Mouse (Mus musculus) intestine, embryonic 15.5 days (tissue): Measurements from ENCODE around the gene Rtn4. TPM values are rescaled to one million over a fixed set of nuclear protein-coding genes. Genes with fewer than 3 reads are reported as not detected.

ENCODE experiments used
- ATAC-seq: fragments of 200-750 bp; cut with Nextera tagmentation; 2 replicates; pipeline ENCODE4 v1.8.0; 2017; ENCODE audit warnings: moderate TSS enrichment, moderate library complexity
- H3K27ac ChIP-seq: fragments of 300-500 bp; sonication (generic); 2 replicates; pipeline ENCODE4 v1.5.1; 2015; ENCODE audit warnings: mild to moderate bottlenecking, inconsistent platforms
- H3K27me3 ChIP-seq: fragments of 300-500 bp; sonication (generic); replicated peaks from 2 replicates; pipeline ENCODE4 v1.6.1; 2015; ENCODE audit warnings: inconsistent platforms
- H3K36me3 ChIP-seq: fragments of 300-500 bp; sonication (generic); 2 replicates; pipeline ENCODE4 v1.6.1; 2015; ENCODE audit warnings: inconsistent platforms
- H3K4me1 ChIP-seq: fragments of 300-500 bp; sonication (generic); replicated peaks from 2 replicates; pipeline ENCODE4 v1.6.1; 2015; ENCODE audit warnings: inconsistent platforms
- H3K4me2 ChIP-seq: fragments of 300-500 bp; sonication (generic); replicated peaks from 2 replicates; pipeline ENCODE4 v1.6.1; 2015; ENCODE audit warnings: mild to moderate bottlenecking, inconsistent platforms
- H3K4me3 ChIP-seq: fragments of 300-500 bp; sonication (generic); replicated peaks from 2 replicates; pipeline ENCODE4 v1.5.1; 2015; ENCODE audit warnings: inconsistent platforms
- H3K9ac ChIP-seq: fragments of 300-500 bp; sonication (generic); 2 replicates; pipeline ENCODE4 v1.6.1; 2015; ENCODE audit warnings: inconsistent platforms
- H3K9me3 ChIP-seq: fragments of 300-500 bp; sonication (generic); 2 replicates; pipeline ENCODE4 v1.6.1; 2016; ENCODE audit warnings: inconsistent platforms
- WGBS: fragments of 180-500 bp; shearing (Covaris S2); methylation state at CpG from one replicate; pipeline ENCODE4 v1.1.7; 2015; 5-methylcytosine and 5-hydroxymethylcytosine counted together
- polyA plus RNA-seq: library from polyadenylated mRNA; unstranded; fragments of >200 nt; fragmentation: Nextera tagmentation; extraction: Ambion mirVana; gene quantifications from 2 replicates; pipeline ENCODE4 v1.2.1, GENCODE M21; 2015

The Rtn4 gene
- polyA plus RNA-seq, 1 experiment from 2014 or later: 51.0 TPM

- Histone ChIP-seq H3K4me1 (no peaks in the 10 kb centered on the region), H3K4me2 (no peak overlapping the region), H3K27me3 (no peaks in the 10 kb centered on the region), H3K27ac (no peak overlapping the region), H3K36me3 (no peaks in the 10 kb centered on the region), H3K9ac (no peak overlapping the region), H3K4me3 (no peak overlapping the region), H3K9me3 (no peaks in the 10 kb centered on the region)
- ATAC-seq: peak; percentile 71
- 56% methylated on average over 1 of the region's 1 CpGs for WGBS
Observed at GRCm38 (mm10) chr11:29772279-29772678, 79.5 kb downstream of the Rtn4 start.

- no peak for ATAC-seq
Observed at GRCm38 (mm10) chr11:29774296-29774695, 81.5 kb downstream of the Rtn4 start.

GRCm38 (mm10) chr11:29774760-29775159, 82.0 kb downstream of the Rtn4 start:
- Histone ChIP-seq H3K27me3 (no peaks in the 10 kb centered on the region), H3K36me3 (no peaks in the 10 kb centered on the region), H3K27ac (no peak overlapping the region), H3K4me1 (no peaks in the 10 kb centered on the region), H3K4me3 (no peak overlapping the region), H3K4me2 (no peak overlapping the region), H3K9me3 (no peaks in the 10 kb centered on the region), H3K9ac (no peak overlapping the region)
- 69% methylated on average over 2 of the region's 2 CpGs for WGBS
- no peak for ATAC-seq

More at GRCm38 (mm10) chr11:29774296-29774695, 81.5 kb downstream of the Rtn4 start:
- H3K36me3 ChIP-seq: no peaks in the 10 kb centered on the region
- H3K4me2 ChIP-seq: no peak overlapping the region
- H3K9ac ChIP-seq: no peak overlapping the region
- no peaks in the 10 kb centered on the region for H3K27me3 ChIP-seq
- H3K27ac ChIP-seq: no peak overlapping the region
- H3K4me3 ChIP-seq: no peak overlapping the region
- WGBS: 38% methylated on average over 2 of the region's 2 CpGs
- no peaks in the 10 kb centered on the region for H3K4me1 ChIP-seq
- H3K9me3 ChIP-seq: no peaks in the 10 kb centered on the region

GRCm38 (mm10) chr11:29777964-29778363, 85.2 kb downstream of the Rtn4 start:
- Histone ChIP-seq H3K27ac (no peak overlapping the region), H3K4me3 (no peak overlapping the region), H3K4me1 (no peaks in the 10 kb centered on the region), H3K9ac (no peak overlapping the region), H3K4me2 (no peak overlapping the region), H3K9me3 (no peaks in the 10 kb centered on the region), H3K36me3 (no peaks in the 10 kb centered on the region), H3K27me3 (no peaks in the 10 kb centered on the region)
- no peak for ATAC-seq

- H3K4me2 ChIP-seq: no peak overlapping the region
- no peak overlapping the region for H3K9ac ChIP-seq
- no peaks in the 10 kb centered on the region for H3K9me3 ChIP-seq
- no peaks in the 10 kb centered on the region for H3K36me3 ChIP-seq
- H3K27ac ChIP-seq: no peak overlapping the region
- ATAC-seq: no peak
- H3K4me3 ChIP-seq: no peak overlapping the region
- H3K4me1 ChIP-seq: no peaks in the 10 kb centered on the region
- no peaks in the 10 kb centered on the region for H3K27me3 ChIP-seq
- 70% methylated on average over 3 of the region's 3 CpGs for WGBS
Observed at GRCm38 (mm10) chr11:29778936-29779335, 86.2 kb downstream of the Rtn4 start.

GRCm38 (mm10) chr11:29779409-29780026, 86.8 kb downstream of the Rtn4 start:
- Histone ChIP-seq H3K9ac (no peak overlapping the region), H3K27ac (no peak overlapping the region), H3K4me3 (no peak overlapping the region), H3K4me1 (no peaks in the 10 kb centered on the region), H3K4me2 (no peak overlapping the region), H3K9me3 (no peaks in the 10 kb centered on the region), H3K27me3 (no peaks in the 10 kb centered on the region), H3K36me3 (no peaks in the 10 kb centered on the region)
- no peak for ATAC-seq
- 51% methylated on average over 2 of the region's 2 CpGs for WGBS

- H3K27me3 ChIP-seq: no peaks in the 10 kb centered on the region
- ATAC-seq: no peak
- no peaks in the 10 kb centered on the region for H3K36me3 ChIP-seq
- H3K4me2 ChIP-seq: no peak overlapping the region
- no peaks in the 10 kb centered on the region for H3K4me1 ChIP-seq
- H3K27ac ChIP-seq: no peak overlapping the region
- WGBS: 78% methylated on average over 6 of the region's 6 CpGs
- no peak overlapping the region for H3K9ac ChIP-seq
- H3K4me3 ChIP-seq: no peak overlapping the region
- no peaks in the 10 kb centered on the region for H3K9me3 ChIP-seq
Observed at GRCm38 (mm10) chr11:29786583-29787219, 94.0 kb downstream of the Rtn4 start.

GRCm38 (mm10) chr11:29787473-29787872, 94.7 kb downstream of the Rtn4 start:
- ATAC-seq: no peak
- Histone ChIP-seq H3K4me1 (no peaks in the 10 kb centered on the region), H3K9me3 (no peaks in the 10 kb centered on the region), H3K9ac (no peak overlapping the region), H3K36me3 (no peaks in the 10 kb centered on the region), H3K4me2 (no peak overlapping the region), H3K4me3 (no peak overlapping the region), H3K27ac (no peak overlapping the region), H3K27me3 (no peaks in the 10 kb centered on the region)
- WGBS: 15% methylated on average over 5 of the region's 5 CpGs

- Histone ChIP-seq H3K4me3 (no peak overlapping the region), H3K36me3 (no peaks in the 10 kb centered on the region), H3K9ac (no peak overlapping the region), H3K4me1 (no peaks in the 10 kb centered on the region), H3K9me3 (no peaks in the 10 kb centered on the region), H3K27me3 (no peaks in the 10 kb centered on the region), H3K27ac (no peak overlapping the region), H3K4me2 (no peak overlapping the region)
- WGBS: 67% methylated on average over 1 of the region's 1 CpGs
- no peak for ATAC-seq
Observed at GRCm38 (mm10) chr11:29788499-29788898, 95.8 kb downstream of the Rtn4 start.

- H3K4me1 ChIP-seq: no peaks in the 10 kb centered on the region
- H3K4me3 ChIP-seq: no peak overlapping the region
- H3K27ac ChIP-seq: no peak overlapping the region
- ATAC-seq: no peak
- H3K9me3 ChIP-seq: no peaks in the 10 kb centered on the region
- H3K27me3 ChIP-seq: no peaks in the 10 kb centered on the region
- no peaks in the 10 kb centered on the region for H3K36me3 ChIP-seq
- no peak overlapping the region for H3K9ac ChIP-seq
- H3K4me2 ChIP-seq: no peak overlapping the region
- 76% methylated on average over 6 of the region's 6 CpGs for WGBS
Observed at GRCm38 (mm10) chr11:29788921-29789638, 96.3 kb downstream of the Rtn4 start.

GRCm38 (mm10) chr11:29790796-29791195, 98.0 kb downstream of the Rtn4 start:
- no peaks in the 10 kb centered on the region for H3K27me3 ChIP-seq
- H3K9ac ChIP-seq: no peak overlapping the region
- H3K9me3 ChIP-seq: no peaks in the 10 kb centered on the region
- ATAC-seq: no peak
- 84% methylated on average over 2 of the region's 2 CpGs for WGBS
- no peak overlapping the region for H3K4me2 ChIP-seq
- H3K36me3 ChIP-seq: no peaks in the 10 kb centered on the region
- no peaks in the 10 kb centered on the region for H3K4me1 ChIP-seq
- H3K27ac ChIP-seq: no peak overlapping the region
- no peak overlapping the region for H3K4me3 ChIP-seq
